Comparison of ENCODE assay signal across 16 mouse cellular contexts in genomic region chr7:144411967-144412906, GRCm38 (mm10). TPM values are rescaled to one million over a fixed set of nuclear protein-coding genes. Genes with fewer than 3 reads are reported as not detected.
DNase-seq lines count a peak whose midpoint lies in the region; ATAC-seq and TF ChIP-seq lines count a peak whose summit lies in the region.
"Had no signal": no experiment of that assay in that cellular context is flagged by ENCODE, and none has a peak within 500 bp of the region (broad histone marks: within the 10 kb centered on the region; RNA-seq: fewer than 3 reads in every experiment).

No protein-coding gene starts in this region.

- H3K36me3 ChIP-seq in hindbrain, embryonic 11.5 days (ENCODE audit: control insufficient read depth, insufficient read depth, low read length): no peaks in the 10 kb centered on the region
- H3K36me3 ChIP-seq: heart, embryonic 12.5 days; limb, embryonic 13.5 days had no signal

- no peak overlapping the region for H3K9ac ChIP-seq in hindbrain, embryonic 11.5 days (ENCODE audit: low read depth, low read length)
- H3K9ac ChIP-seq: heart, embryonic 12.5 days; limb, embryonic 13.5 days had no signal

- 0 out of 2 replicates have a peak, but pooled peaks cover 2% of the 10 kb centered on the region for H3K4me1 ChIP-seq in hindbrain, embryonic 11.5 days (replicated peaks; ENCODE audit: control insufficient read depth, insufficient read depth, low read length)

- DNase-seq in layer of hippocampus, adult 2 months (ENCODE audit: low spot score in 2 of 2): no peak
- no peak for DNase-seq in layer of hippocampus, adult 18-20 months (ENCODE audit: low spot score in 2 of 2)
- DNase-seq in brain, adult 2 months (ENCODE audit: low read depth, low spot score): peak; percentile 34
- peak; percentile 23 for DNase-seq in hindbrain, embryonic 11.5 days (ENCODE audit: low spot score)
- peak; percentile 23 for DNase-seq in neural tube, embryonic 10.5 days (ENCODE audit: extremely low spot score, low spot score)
- no peak for DNase-seq in thymus, postnatal 0 days (ENCODE audit: low spot score)
- DNase-seq in right cerebral cortex, postnatal 36 days (ENCODE audit: low spot score in 2 of 2): no peak
- no peak for DNase-seq in gastrocnemius, adult 8-10 months (ENCODE audit: low spot score in 2 of 2)
- DNase-seq: adrenal gland, postnatal 10 days; cerebellum, adult 11-12 months; layer of hippocampus, adult 9-11 months; lung, postnatal 10 days; thymus, adult 18-20 months had no signal

- H3K9me3 ChIP-seq in hindbrain, embryonic 11.5 days (ENCODE audit: control insufficient read depth, low read length): no peaks in the 10 kb centered on the region
- H3K9me3 ChIP-seq: heart, embryonic 12.5 days; limb, embryonic 13.5 days had no signal

- 60% methylated on average over 22 of the region's 22 CpGs for WGBS in hindbrain, embryonic 11.5 days

- peak; percentile 23; the same call in 1 of the 2 replicates for ATAC-seq in hindbrain, embryonic 11.5 days (ENCODE audit: low FRiP score)
- ATAC-seq: intestine, embryonic 16.5 days had no signal

- no peaks in the 10 kb centered on the region for H3K27me3 ChIP-seq in hindbrain, embryonic 11.5 days (ENCODE audit: control insufficient read depth, insufficient read depth, low read length)
- H3K27me3 ChIP-seq: limb, embryonic 13.5 days had no signal

- no peak overlapping the region for H3K4me3 ChIP-seq in layer of hippocampus, adult 2 months
- no peak overlapping the region for H3K4me3 ChIP-seq in hindbrain, embryonic 11.5 days (ENCODE audit: low read depth, low read length)
- H3K4me3 ChIP-seq: heart, embryonic 12.5 days; limb, embryonic 13.5 days had no signal

- TF ChIP-seq CTCF in layer of hippocampus, adult 2 months (conservative IDR thresholded peaks at IDR 0.05): no peak

- H3K27ac ChIP-seq in layer of hippocampus, adult 2 months: peak overlapping the region; percentile 65
- peak overlapping the region; percentile 56 for H3K27ac ChIP-seq in hindbrain, embryonic 11.5 days (ENCODE audit: low read depth, low read length)
- H3K27ac ChIP-seq: limb, embryonic 13.5 days had no signal

- H3K4me2 ChIP-seq in hindbrain, embryonic 11.5 days (replicated peaks; ENCODE audit: low read depth, low read length): no peak overlapping the region
- H3K4me2 ChIP-seq: heart, embryonic 12.5 days; limb, embryonic 13.5 days had no signal

RNA-seq across cellular contexts. Expression of gene Cttn, which starts 58.6 kb away (rescaled TPM):
- 100 to 1,000 TPM; 179 to 181 TPM for total RNA-seq in layer of hippocampus, adult 2 months (2021)
- total RNA-seq in layer of hippocampus, adult 18-20 months (2021): 100 to 1,000 TPM; 179 to 196 TPM
- polyA plus RNA-seq in hindbrain, embryonic 11.5 days (2014; fragmentation: Nextera tagmentation; extraction: Ambion mirVana): 174 and 196 TPM in 2 replicates
- 37.3 and 38.9 TPM in 2 replicates for polyA plus RNA-seq in thymus, postnatal 0 days (2015; fragmentation: Nextera tagmentation; extraction: Ambion mirVana)
- total RNA-seq in gastrocnemius, adult 8-10 months (2022): 10 to 100 TPM; 16.6 to 19.3 (median 17.9) TPM

Comparison
In these comparisons a context has a peak if more than half of its experiments do, and no peak if none do; other contexts are left out.
1. DNase-seq: peak in brain, adult 2 months (single experiment), hindbrain, embryonic 11.5 days (single experiment) and neural tube, embryonic 10.5 days (single experiment); none in layer of hippocampus, adult 2 months (0 of 2), layer of hippocampus, adult 18-20 months (0 of 2), thymus, postnatal 0 days (single experiment), right cerebral cortex, postnatal 36 days (0 of 2) and gastrocnemius, adult 8-10 months (0 of 2).
2. RNA of gene Cttn, which starts 58.6 kb away (total RNA-seq): 179 to 196 TPM in layer of hippocampus, adult 18-20 months and 179 to 181 TPM in layer of hippocampus, adult 2 months; 16.6 to 19.3 TPM in gastrocnemius, adult 8-10 months; every median in the first group is over 4 times any median in the second.